Mouse (Mus musculus): Measurements from ENCODE around the gene Sowahb. TPM values are rescaled to one million over a fixed set of nuclear protein-coding genes. Genes with fewer than 3 reads are reported as not detected.

Sowahb gene
- polyA plus RNA-seq, 1 experiment from 2014 or later = 0.03 TPM

- Histone ChIP-seq H3K4me3 (ENCODE audit: low read depth, low read length) (no peak overlapping the region), H3K4me2 (no peak overlapping the region), H3K27ac (ENCODE audit: low read depth, low read length) (no peak overlapping the region), H3K4me1 (ENCODE audit: control insufficient read depth, insufficient read depth, low read length) (no peaks in the 10 kb centered on the region), H3K9me3 (ENCODE audit: control insufficient read depth, low read length) (no peaks in the 10 kb centered on the region; the same call in 1 of the 2 replicates), H3K27me3 (ENCODE audit: control insufficient read depth, insufficient read depth, low read length) (no peaks in the 10 kb centered on the region), H3K9ac (ENCODE audit: low read length) (no peak overlapping the region), H3K36me3 (ENCODE audit: control insufficient read depth, insufficient read depth, low read length) (no peaks in the 10 kb centered on the region)
- DNase-seq (ENCODE audit: low spot score, missing footprints) (peak; percentile 14), ATAC-seq (ENCODE audit: low FRiP score) (no peak)
- WGBS = 74% methylated on average over 3 of the region's 3 CpGs
Observed at GRCm38 (mm10) chr5:93017678-93018077, 27.1 kb downstream of the Sowahb start.

GRCm38 (mm10) chr5:93008256-93008655 is 36.6 kb downstream of the Sowahb start:
- no peak overlapping the region for H3K4me3 ChIP-seq (ENCODE audit: low read depth, low read length)

GRCm38 (mm10) chr5:93005815-93006341 is 38.9 kb downstream of the Sowahb start:
- Histone ChIP-seq H3K9ac (ENCODE audit: low read length) (peak overlapping the region; percentile 38; the same call in 1 of the 2 replicates), H3K36me3 (ENCODE audit: control insufficient read depth, insufficient read depth, low read length) (no peaks in the 10 kb centered on the region), H3K27ac (ENCODE audit: low read depth, low read length) (no peak overlapping the region), H3K4me3 (ENCODE audit: low read depth, low read length) (no peak overlapping the region), H3K27me3 (ENCODE audit: control insufficient read depth, insufficient read depth, low read length) (no peaks in the 10 kb centered on the region), H3K4me2 (peak overlapping the region; percentile 28; the same call in 1 of the 2 replicates), H3K9me3 (ENCODE audit: control insufficient read depth, low read length) (no peaks in the 10 kb centered on the region), H3K4me1 (ENCODE audit: control insufficient read depth, insufficient read depth, low read length) (peaks cover 3% of the 10 kb centered on the region; the same call in 1 of the 2 replicates)
- ATAC-seq (ENCODE audit: low FRiP score) = peak; percentile 52
- WGBS = 44% methylated on average over 14 of the region's 14 CpGs
- DNase-seq (ENCODE audit: low spot score, missing footprints) = peak; percentile 89

More at GRCm38 (mm10) chr5:93008256-93008655, 36.6 kb downstream of the Sowahb start:
- no peaks in the 10 kb centered on the region for H3K36me3 ChIP-seq (ENCODE audit: control insufficient read depth, insufficient read depth, low read length)
- H3K27ac ChIP-seq (ENCODE audit: low read depth, low read length) = no peak overlapping the region
- H3K9me3 ChIP-seq (ENCODE audit: control insufficient read depth, low read length) = no peaks in the 10 kb centered on the region
- peaks cover 3% of the 10 kb centered on the region; the same call in 1 of the 2 replicates for H3K4me1 ChIP-seq (ENCODE audit: control insufficient read depth, insufficient read depth, low read length)
- H3K4me2 ChIP-seq = no peak overlapping the region
- ATAC-seq (ENCODE audit: low FRiP score) = no peak
- peak; percentile 56 for DNase-seq (ENCODE audit: low spot score, missing footprints)
- WGBS = 97% methylated on average over 9 of the region's 9 CpGs
- no peaks in the 10 kb centered on the region for H3K27me3 ChIP-seq (ENCODE audit: control insufficient read depth, insufficient read depth, low read length)
- no peak overlapping the region for H3K9ac ChIP-seq (ENCODE audit: low read length)

- no peaks in the 10 kb centered on the region for H3K36me3 ChIP-seq (ENCODE audit: control insufficient read depth, insufficient read depth, low read length)
- H3K4me2 ChIP-seq = peak overlapping the region; percentile 28; the same call in 1 of the 2 replicates
- 11% methylated on average over 20 of the region's 20 CpGs for whole genome bisulfite sequencing
- no peak overlapping the region for H3K4me3 ChIP-seq (ENCODE audit: low read depth, low read length)
- no peak overlapping the region for H3K27ac ChIP-seq (ENCODE audit: low read depth, low read length)
- peak overlapping the region; percentile 38; the same call in 1 of the 2 replicates for H3K9ac ChIP-seq (ENCODE audit: low read length)
- ATAC-seq (ENCODE audit: low FRiP score) (peak; percentile 65), DNase-seq (ENCODE audit: low spot score, missing footprints) (peak; percentile 90)
- no peaks in the 10 kb centered on the region for H3K27me3 ChIP-seq (ENCODE audit: control insufficient read depth, insufficient read depth, low read length)
- H3K4me1 ChIP-seq (ENCODE audit: control insufficient read depth, insufficient read depth, low read length) = peaks cover 3% of the 10 kb centered on the region; the same call in 1 of the 2 replicates
- no peaks in the 10 kb centered on the region for H3K9me3 ChIP-seq (ENCODE audit: control insufficient read depth, low read length)
Observed at GRCm38 (mm10) chr5:93005229-93005814, 39.5 kb downstream of the Sowahb start.

- no peak overlapping the region for H3K27ac ChIP-seq (ENCODE audit: low read depth, low read length)
- H3K4me3 ChIP-seq (ENCODE audit: low read depth, low read length) = no peak overlapping the region
- no peak overlapping the region for H3K9ac ChIP-seq (ENCODE audit: low read length)
- H3K36me3 ChIP-seq (ENCODE audit: control insufficient read depth, insufficient read depth, low read length) = no peaks in the 10 kb centered on the region
- no peak overlapping the region for H3K4me2 ChIP-seq
- peaks cover 6% of the 10 kb centered on the region; the same call in 1 of the 2 replicates for H3K4me1 ChIP-seq (ENCODE audit: control insufficient read depth, insufficient read depth, low read length)
- ATAC-seq (ENCODE audit: low FRiP score) (no peak), DNase-seq (ENCODE audit: low spot score, missing footprints) (no peak)
- no peaks in the 10 kb centered on the region for H3K9me3 ChIP-seq (ENCODE audit: control insufficient read depth, low read length)
- 96% methylated on average over 2 of the region's 2 CpGs for WGBS
- H3K27me3 ChIP-seq (ENCODE audit: control insufficient read depth, insufficient read depth, low read length) = no peaks in the 10 kb centered on the region
Observed at GRCm38 (mm10) chr5:93002615-93003014, 42.2 kb downstream of the Sowahb start.

- H3K36me3 ChIP-seq (ENCODE audit: control insufficient read depth, insufficient read depth, low read length) = no peaks in the 10 kb centered on the region
- no peak overlapping the region for H3K4me2 ChIP-seq
- peaks cover 6% of the 10 kb centered on the region; the same call in 1 of the 2 replicates for H3K4me1 ChIP-seq (ENCODE audit: control insufficient read depth, insufficient read depth, low read length)
- H3K4me3 ChIP-seq (ENCODE audit: low read depth, low read length) = no peak overlapping the region
- WGBS = 84% methylated on average over 17 of the region's 17 CpGs
- H3K27me3 ChIP-seq (ENCODE audit: control insufficient read depth, insufficient read depth, low read length) = no peaks in the 10 kb centered on the region
- DNase-seq (ENCODE audit: low spot score, missing footprints) (peak; percentile 54), ATAC-seq (ENCODE audit: low FRiP score) (no peak)
- no peak overlapping the region for H3K27ac ChIP-seq (ENCODE audit: low read depth, low read length)
- no peaks in the 10 kb centered on the region for H3K9me3 ChIP-seq (ENCODE audit: control insufficient read depth, low read length)
- H3K9ac ChIP-seq (ENCODE audit: low read length) = no peak overlapping the region
Observed at GRCm38 (mm10) chr5:93000774-93001757, 43.8 kb downstream of the Sowahb start.

GRCm38 (mm10) chr5:93000060-93000459 is 44.8 kb downstream of the Sowahb start:
- no peak overlapping the region for H3K4me2 ChIP-seq
- H3K36me3 ChIP-seq (ENCODE audit: control insufficient read depth, insufficient read depth, low read length) = no peaks in the 10 kb centered on the region
- no peaks in the 10 kb centered on the region for H3K27me3 ChIP-seq (ENCODE audit: control insufficient read depth, insufficient read depth, low read length)
- H3K4me3 ChIP-seq (ENCODE audit: low read depth, low read length) = no peak overlapping the region
- 91% methylated on average over 6 of the region's 6 CpGs for WGBS
- no peak for ATAC-seq (ENCODE audit: low FRiP score)
- no peak overlapping the region for H3K27ac ChIP-seq (ENCODE audit: low read depth, low read length)
- no peak for DNase-seq (ENCODE audit: low spot score, missing footprints)
- H3K9me3 ChIP-seq (ENCODE audit: control insufficient read depth, low read length) = no peaks in the 10 kb centered on the region
- no peak overlapping the region for H3K9ac ChIP-seq (ENCODE audit: low read length)
- peaks cover 3% of the 10 kb centered on the region; the same call in 1 of the 2 replicates for H3K4me1 ChIP-seq (ENCODE audit: control insufficient read depth, insufficient read depth, low read length)

- WGBS = 59% methylated on average over 5 of the region's 5 CpGs
- Histone ChIP-seq H3K9ac (ENCODE audit: low read length) (no peak overlapping the region), H3K36me3 (ENCODE audit: control insufficient read depth, insufficient read depth, low read length) (no peaks in the 10 kb centered on the region), H3K27ac (ENCODE audit: low read depth, low read length) (no peak overlapping the region; the same call in 1 of the 2 replicates), H3K4me1 (ENCODE audit: control insufficient read depth, insufficient read depth, low read length) (peaks cover 3% of the 10 kb centered on the region; the same call in 1 of the 2 replicates), H3K4me3 (ENCODE audit: low read depth, low read length) (no peak overlapping the region), H3K4me2 (no peak overlapping the region), H3K27me3 (ENCODE audit: control insufficient read depth, insufficient read depth, low read length) (no peaks in the 10 kb centered on the region), H3K9me3 (ENCODE audit: control insufficient read depth, low read length) (no peaks in the 10 kb centered on the region)
- ATAC-seq (ENCODE audit: low FRiP score) = no peak
- no peak for DNase-seq (ENCODE audit: low spot score, missing footprints)
Observed at GRCm38 (mm10) chr5:92998494-92999016, 46.3 kb downstream of the Sowahb start.

Measured in midbrain, embryonic 11.5 days (tissue).